Mouse (Mus musculus) spleen, adult 2 months (tissue): Measurements from ENCODE around the gene Olfr1500.

Source experiments
- CTCF ChIP-seq: fragments of 200-500 bp; IDR thresholded peaks from 2 replicates; pipeline ENCODE4 v1.5.1; 2011; ENCODE audit warnings: mild to moderate bottlenecking, inconsistent platforms; ENCODE audit not compliant: insufficient read depth, insufficient read length, insufficient replicate concordance; ENCODE audit errors: extremely low read depth
- POLR2A ChIP-seq: fragments of 200-500 bp; IDR thresholded peaks from 2 replicates; pipeline ENCODE4 v1.6.1; 2011; ENCODE audit warnings: low read depth, low read length, inconsistent platforms

DNA sequence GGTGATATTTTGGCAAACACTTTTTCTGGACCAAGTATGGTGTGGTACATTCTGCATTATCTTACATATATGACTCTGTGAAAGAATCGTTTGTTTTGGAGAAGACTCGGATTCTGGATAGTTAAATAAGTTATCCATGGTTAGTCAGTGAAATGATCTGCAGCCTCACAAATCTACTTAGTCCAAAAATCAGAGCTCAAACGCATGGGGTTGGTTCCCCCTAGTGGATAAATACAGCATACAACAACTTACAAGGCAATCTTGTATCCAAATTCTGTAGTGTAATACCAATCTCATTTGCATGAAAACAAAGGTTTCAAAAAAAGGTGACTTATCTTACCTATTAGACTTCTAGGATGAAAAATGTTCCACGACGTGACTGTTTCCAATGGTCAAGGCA lies 11.5 kb downstream of the Olfr1500 start:
- TF ChIP-seq CTCF = no peak
- no peak for TF ChIP-seq POLR2A
